Mouse (Mus musculus) layer of hippocampus, adult 9-10 months (tissue): ENCODE measurements around the gene 1810010H24Rik.
"Not testable (repeated sequence)": the region's sequence is repeated elsewhere in the genome, so short reads cannot be mapped to it uniquely, and the experiment has no call there.

Experiments
- DNase-seq: peaks from one replicate; pipeline ENCODE4 v3.0.0; 2022; ENCODE audit warnings: low spot score

1810010H24Rik gene

GRCm38 (mm10) chr11:107014020-107014585, 11.4 kb upstream of the 1810010H24Rik start:
- no peak for DNase-seq

GRCm38 (mm10) chr11:107014597-107015309, 10.7 kb upstream of the 1810010H24Rik start:
- DNase-seq: no peak

- DNase-seq: not testable (repeated sequence)
These were observed 9.8 kb upstream of the 1810010H24Rik start for GRCm38 (mm10) chr11:107015535-107016187.

DNA sequence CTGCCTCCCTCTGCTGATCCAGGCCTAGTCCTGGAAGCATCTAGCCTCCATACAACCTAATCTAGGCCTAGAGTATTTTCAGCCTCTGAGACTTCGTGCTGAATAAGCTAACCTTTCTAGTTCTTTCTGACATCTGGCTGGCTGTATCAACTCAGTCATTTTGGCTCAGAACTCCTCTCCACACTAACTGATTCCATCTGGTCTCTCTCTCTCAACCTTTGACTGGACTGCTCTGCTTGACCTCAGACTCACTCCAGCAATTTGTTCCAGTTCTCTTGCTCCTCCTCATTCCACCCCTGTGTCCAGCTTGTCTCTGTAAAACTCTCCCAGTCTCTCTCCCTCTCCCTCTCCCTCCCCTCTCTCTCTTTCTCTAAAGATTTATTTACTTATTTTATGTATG, 8.6 kb upstream of the 1810010H24Rik start:
- DNase-seq: no peak

- DNase-seq: no peak
These were observed 8.1 kb upstream of the 1810010H24Rik start for GRCm38 (mm10) chr11:107017339-107017886.

- DNase-seq: no peak
These were observed 6.9 kb upstream of the 1810010H24Rik start for GRCm38 (mm10) chr11:107018606-107019005.

GRCm38 (mm10) chr11:107019318-107019717, 6.2 kb upstream of the 1810010H24Rik start:
- no peak for DNase-seq

DNA sequence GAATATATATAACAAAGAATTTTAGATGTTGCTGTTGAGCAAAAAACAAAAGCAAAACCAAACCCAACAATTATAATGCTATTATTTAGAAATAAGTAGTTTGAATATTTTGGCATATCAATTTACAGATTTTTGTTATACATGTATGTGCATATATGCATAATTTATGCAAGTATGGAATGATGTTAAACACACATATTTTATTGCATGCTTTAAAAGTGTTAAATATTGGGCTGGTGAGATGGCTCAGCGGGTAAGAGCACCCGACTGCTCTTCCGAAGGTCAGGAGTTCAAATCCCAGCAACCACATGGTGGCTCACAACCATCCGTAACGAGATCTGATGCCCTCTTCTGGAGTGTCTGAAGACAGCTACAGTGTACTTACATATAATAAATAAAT, 5.8 kb upstream of the 1810010H24Rik start:
- not testable (repeated sequence) for DNase-seq

- DNase-seq: no peak
These were observed 3.3 kb upstream of the 1810010H24Rik start for GRCm38 (mm10) chr11:107022050-107022683.

DNA sequence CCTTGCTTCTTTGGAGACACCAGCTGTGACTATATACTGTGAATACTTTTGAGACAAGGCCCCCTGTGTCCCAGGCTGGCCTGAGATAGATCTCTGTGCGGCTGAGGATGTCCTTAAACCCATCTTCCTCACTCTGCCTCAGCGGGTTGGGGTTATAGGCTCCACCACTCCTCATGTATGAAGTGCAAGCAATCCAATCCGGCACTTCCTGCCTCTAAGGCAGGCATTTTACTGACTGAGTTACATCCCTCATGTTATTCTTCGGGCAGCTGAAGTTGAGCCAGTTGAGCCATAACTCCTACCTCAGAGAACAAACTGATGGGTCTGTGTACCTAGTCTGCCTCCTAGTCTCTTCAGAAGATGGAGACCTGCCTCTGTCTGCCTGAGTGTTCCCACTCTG, 1.1 kb upstream of the 1810010H24Rik start:
- DNase-seq: no peak

- DNase-seq: no peak
These were observed 1.3 kb downstream of the 1810010H24Rik start for GRCm38 (mm10) chr11:107026554-107027430.

DNA sequence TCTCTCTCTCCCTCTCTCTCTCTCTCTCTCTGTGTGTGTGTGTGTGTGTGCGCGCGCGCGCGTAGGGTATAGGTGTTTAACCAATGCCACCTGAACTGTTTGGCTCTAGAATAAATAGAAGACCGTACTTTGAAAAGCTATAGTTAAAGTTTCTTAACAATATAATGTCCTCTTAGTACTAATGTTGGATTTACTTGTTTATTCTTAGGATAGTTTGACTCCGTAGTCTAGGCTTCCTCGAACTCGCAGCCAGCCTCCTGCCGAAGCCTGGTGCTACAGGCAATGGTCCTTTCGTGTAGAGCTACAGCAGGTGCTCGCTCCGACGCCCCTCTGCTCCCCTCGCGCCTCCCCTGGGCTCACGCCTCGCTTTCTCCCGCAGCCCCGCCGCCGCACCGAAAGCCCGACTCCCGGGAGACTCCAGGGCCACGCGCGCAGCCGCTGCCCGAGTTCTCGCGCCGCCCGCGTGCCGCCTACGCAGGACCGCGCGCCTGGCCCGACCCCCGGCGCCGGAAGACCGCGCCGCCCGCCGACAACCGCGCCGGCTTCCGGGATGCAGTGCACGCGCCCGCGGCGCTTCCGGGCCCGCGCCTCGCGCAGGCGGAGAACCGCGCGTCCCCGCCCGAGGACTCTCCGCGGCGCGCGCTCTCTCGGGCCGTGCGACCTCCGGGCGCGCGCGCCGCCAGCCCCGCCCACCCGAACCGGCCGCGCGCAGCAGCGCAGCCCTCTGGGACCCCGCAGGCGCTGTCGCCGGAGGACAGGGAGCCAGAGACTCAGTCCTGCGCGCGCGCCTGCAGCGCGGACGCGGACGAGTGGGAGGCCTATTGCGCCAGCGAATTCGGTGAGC, 2.2 kb downstream of the 1810010H24Rik start:
- DNase-seq: no peak

- DNase-seq: no peak
These were observed 2.8 kb downstream of the 1810010H24Rik start for GRCm38 (mm10) chr11:107028275-107028618.

DNA sequence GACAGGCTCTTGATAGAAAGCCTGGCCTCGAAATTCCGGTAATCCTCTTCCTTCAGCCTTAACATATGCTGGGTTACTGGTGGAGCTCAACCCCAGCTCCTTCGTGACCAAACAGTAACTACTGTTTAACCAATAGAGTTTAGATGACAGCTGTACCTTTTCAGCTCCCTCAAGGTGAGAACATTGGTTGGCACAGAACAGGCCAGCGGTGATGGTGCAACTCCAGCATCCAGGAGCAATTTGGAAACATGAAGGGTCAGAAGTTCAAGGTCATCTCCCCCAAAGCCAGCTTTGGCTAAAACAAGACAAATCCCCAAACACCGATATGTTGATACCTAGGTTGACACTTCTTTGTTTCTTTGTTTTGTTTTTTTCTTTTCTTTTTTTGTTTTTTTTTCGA, 3.3 kb downstream of the 1810010H24Rik start:
- DNase-seq: no peak

DNA sequence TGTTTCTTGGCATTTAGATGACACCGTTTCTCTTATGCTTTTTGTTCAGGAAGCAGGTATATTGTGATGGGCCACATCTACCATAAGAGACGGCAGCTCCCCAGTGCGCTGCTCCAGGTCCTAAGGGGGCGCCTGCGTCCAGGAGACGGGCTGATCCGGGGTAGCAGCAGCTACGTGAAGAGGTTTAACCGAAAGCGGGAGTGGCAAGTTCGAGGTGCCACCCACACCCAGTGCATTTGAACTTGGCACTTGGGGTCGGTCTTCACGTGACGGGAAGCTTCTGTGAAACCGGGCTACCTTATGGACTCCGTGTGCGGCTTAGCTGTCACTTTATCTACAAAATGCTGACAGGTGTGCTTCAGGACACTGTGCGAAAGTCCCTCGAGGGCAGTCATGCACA, 4.1 kb downstream of the 1810010H24Rik start:
- no peak for DNase-seq

DNA sequence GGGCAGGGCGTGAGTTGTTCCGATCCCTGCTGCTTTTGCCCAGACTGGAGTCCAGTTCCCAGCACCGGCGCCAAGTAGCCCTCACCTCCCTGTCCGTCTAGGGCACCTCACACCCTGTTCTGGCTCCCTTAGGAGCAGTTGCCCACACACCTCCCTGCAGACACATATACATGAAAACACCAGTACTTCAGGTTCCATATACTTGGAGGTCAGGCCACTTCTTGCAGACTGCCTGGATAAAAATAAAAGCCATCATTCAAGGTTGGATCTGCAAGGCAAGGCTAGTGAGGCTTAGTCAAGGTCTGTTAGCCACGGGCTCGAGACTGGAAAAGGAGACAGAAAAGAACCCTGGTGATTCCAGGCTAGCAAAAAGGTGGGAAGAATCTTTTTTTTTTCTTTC, 6.2 kb downstream of the 1810010H24Rik start:
- DNase-seq: no peak

DNA sequence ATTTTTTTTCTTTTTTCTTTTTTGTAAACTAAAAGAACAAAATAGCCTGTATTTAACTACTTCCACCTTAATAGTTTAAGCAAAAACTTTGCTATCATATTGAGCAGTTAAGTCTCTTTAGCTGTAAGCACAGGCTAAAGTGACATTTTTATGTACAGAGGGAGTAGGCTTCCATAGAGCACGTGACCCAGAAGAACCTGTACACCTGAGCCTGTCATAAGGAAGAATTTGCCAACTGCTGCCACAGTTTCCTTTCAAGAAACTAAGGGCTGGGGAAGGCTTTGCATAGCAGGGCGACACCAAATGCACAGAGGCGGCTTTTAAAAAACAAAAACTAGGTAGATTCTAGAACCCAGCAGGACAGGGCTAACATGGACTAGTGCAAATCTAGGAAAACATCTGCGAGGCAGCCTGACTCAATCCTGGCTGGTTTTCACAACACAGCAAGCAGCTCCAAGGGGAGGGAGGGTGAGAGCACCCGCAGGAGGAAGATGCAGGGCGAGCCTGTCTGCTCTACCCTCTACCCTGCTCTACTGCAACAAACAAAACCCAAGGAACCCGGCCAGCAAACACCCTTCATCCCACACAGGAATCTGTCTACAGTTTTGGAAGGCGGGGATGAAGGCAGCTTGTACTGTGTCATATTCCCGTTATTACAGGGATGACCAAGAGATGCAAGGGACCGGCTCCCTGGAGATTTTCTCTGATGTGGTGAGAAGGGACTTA, 8.8 kb downstream of the 1810010H24Rik start:
- no peak for DNase-seq

DNA sequence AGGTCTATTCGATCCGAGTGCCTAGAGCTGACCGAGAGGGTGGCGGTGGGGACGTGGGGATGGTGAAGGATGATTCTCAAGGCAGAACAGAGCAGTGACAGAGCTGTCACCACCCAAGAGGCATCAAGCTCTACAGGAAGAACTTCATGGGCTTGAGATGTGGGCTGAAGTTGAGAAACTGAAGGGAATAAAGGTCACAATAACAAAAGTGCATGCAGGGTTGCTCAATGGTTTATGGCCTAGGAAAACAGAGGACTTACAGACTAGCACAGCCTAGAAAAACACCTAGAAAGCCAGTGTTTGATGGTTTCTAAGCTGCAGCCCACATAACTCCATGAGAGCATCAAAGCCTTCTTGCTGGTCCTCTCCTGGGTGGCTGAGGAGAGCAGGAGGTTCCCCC, 13.9 kb downstream of the 1810010H24Rik start:
- no peak for DNase-seq

DNA sequence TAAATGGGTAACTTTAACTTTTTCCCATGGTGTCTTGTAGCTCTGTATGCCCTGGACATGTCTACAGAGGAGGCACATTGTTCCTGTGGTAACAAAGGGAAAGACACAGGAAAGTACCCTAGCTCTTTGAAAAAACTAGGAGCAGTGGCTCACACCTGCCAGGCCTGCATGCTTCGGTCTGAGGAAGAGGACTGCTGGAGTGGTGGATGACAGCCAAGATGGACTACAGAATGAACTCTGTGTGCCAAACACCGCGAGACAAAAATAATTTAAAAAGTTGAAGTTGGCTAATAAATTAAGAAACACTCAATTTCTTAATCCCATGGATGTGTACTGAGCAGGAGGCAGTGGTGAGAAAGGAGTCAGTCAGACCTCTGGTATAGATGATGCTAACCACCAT, 15.9 kb downstream of the 1810010H24Rik start:
- no peak for DNase-seq

- no peak for DNase-seq
These were observed 17.9 kb downstream of the 1810010H24Rik start for GRCm38 (mm10) chr11:107043361-107043760.
